Mouse (Mus musculus): ENCODE measurements at regions not wholly inside any gene's neighbourhood (a gene's known extent, or its start where the extent isn't known, plus 50 kb on each side); places are given as distances from the start of the nearest gene placed in this dataset.

GRCm38 (mm10) chr2:167878255-167878865 is 53.5 kb upstream of the Ptpn1 start:
- DNase-seq: no peak
- intact Hi-C loops (cut with DNase I; ENCODE audit: low total_unique reads): no loop called here

DNA sequence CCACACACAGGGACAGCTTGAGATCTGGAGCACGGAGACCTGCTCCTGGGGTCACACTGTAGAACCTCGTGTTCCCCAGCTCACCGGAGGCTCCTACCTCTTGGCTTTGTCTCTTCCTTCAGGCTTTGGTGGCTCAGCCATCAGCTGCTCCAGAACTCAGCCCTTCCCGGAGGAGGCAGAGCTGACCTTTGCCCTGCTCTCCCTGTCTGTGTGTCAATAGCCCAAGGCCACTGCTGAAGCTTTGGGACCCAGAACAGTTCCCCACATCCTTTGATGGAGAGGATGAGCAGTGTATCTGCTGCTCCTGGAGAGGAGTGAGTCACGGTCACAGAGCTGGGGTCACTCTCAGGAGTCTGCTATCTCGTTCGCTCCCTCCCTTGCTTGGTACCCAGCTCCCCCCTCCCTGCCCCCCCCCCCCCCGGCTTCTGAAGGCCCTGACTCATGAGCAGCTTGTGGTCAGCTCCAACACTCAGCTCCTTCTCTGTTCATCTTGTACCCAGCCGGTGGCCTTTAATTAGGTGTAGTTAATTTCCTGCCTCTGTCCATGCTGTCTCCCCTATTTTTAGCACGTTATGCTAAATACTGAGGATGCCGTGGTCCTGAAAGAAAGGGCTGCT is 54.5 kb upstream of the Ptpn1 start:
- intact Hi-C loops (cut with DNase I; ENCODE audit: low total_unique reads): no loop called here
- DNase-seq: no peak

GRCm38 (mm10) chr2:167872507-167872906 is 59.4 kb upstream of the Ptpn1 start:
- intact Hi-C loops (cut with DNase I; ENCODE audit: low total_unique reads): no loop called here

GRCm38 (mm10) chr2:167870153-167870552 is 61.7 kb upstream of the Ptpn1 start:
- intact Hi-C loops (cut with DNase I; ENCODE audit: low total_unique reads): no loop called here
- no peak for DNase-seq

More at GRCm38 (mm10) chr2:167872507-167872906, 59.4 kb upstream of the Ptpn1 start:
- DNase-seq: no peak

DNA sequence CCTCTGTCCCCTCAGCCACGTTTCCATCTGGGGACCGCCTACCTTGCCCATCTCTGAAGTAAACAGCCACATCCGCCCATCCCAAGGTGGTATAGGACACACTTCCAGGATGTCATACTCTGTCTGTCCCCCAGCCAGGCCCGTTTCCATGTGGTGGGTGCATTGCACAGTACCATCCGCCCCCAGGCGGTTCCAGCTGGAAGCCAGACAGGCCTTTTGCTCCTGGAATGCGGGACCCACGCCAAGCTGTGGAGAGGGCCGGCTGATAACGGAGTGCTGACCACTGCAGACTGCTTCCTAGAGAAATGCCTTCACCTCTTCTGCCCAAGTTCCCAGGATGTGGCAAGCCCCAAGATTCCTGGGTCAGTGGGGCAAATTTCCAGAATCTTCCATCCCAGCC is 65.1 kb upstream of the Ptpn1 start:
- intact Hi-C loops (cut with DNase I; ENCODE audit: low total_unique reads): no loop called here
- DNase-seq: peak; percentile 81

GRCm38 (mm10) chr2:167865525-167865924 is 66.3 kb upstream of the Ptpn1 start:
- intact Hi-C loops (cut with DNase I; ENCODE audit: low total_unique reads): no loop called here
- DNase-seq: no peak

DNA sequence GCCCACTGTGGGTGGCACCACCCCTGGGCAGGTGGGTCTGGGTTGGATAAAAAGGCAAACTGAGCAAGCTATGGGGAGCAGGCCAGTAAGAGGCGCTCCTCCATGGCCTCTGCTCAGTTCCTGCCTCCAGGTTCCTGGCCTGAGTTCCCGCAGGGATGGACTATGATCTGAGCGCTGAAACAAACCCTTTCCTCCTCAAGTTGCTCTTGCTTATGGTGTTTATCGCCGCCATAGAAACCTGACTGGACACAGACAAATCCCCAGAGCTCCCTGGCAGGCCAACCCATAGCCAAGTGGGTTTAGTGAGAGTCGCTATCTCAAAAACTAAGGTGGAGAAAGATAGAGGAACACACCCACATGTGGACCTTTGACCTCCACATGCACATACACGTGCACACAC is 67.2 kb upstream of the Ptpn1 start:
- no peak for DNase-seq
- intact Hi-C loops (cut with DNase I; ENCODE audit: low total_unique reads): no loop called here

- intact Hi-C loops (cut with DNase I; ENCODE audit: low total_unique reads): no loop called here
- DNase-seq: peak; percentile 52
Measured at GRCm38 (mm10) chr2:167864228-167864627, 67.6 kb upstream of the Ptpn1 start.

- intact Hi-C loops (cut with DNase I; ENCODE audit: low total_unique reads): no loop called here
- no peak for DNase-seq
Measured at GRCm38 (mm10) chr2:167863616-167864015, 68.2 kb upstream of the Ptpn1 start.

DNA sequence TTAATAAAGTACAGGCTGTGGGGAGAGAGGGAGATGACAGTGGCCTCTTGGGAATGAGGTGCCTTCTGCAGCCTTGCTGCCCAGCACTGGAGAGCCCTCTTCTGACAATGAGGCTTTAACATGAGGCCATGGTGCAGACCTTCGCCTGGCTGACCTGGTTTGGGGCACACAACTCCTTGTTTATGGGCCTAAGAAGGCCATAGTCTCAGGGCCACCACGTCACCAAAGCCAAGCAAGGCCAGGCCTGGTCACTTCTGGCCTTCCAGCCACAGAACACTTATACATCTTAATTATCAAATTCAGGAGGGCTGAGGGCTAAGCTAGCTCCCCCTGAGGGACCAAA is 70.7 kb upstream of the Ptpn1 start:
- no peak for DNase-seq
- intact Hi-C loops (cut with DNase I; ENCODE audit: low total_unique reads): no loop called here

- intact Hi-C loops (cut with DNase I; ENCODE audit: low total_unique reads): no loop called here
Measured at GRCm38 (mm10) chr2:167860457-167861177, 71.2 kb upstream of the Ptpn1 start.

GRCm38 (mm10) chr2:167859575-167859974 is 72.3 kb upstream of the Ptpn1 start:
- no peak for DNase-seq
- intact Hi-C loops (cut with DNase I; ENCODE audit: low total_unique reads): no loop called here

More at GRCm38 (mm10) chr2:167860457-167861177, 71.2 kb upstream of the Ptpn1 start:
- peak; percentile 94 for DNase-seq

DNA sequence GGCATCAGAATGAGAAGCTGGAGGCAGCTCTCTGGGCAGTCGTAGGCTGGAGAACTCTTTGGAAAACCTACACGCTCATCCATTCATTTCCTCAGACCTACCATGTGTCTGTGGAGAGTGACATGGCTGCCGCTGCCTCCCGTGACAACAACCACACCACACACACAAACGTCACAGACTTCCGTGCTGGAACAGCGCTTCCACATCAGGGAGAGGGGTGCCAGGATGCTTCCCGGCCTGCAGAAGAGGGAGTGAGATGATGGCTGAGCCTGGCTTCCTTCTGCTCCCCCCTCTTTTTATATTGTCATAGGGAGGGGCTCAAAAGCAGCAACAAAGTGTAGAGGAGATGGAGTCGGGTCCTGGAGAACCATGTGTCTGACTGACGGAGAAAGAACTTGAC is 73.5 kb upstream of the Ptpn1 start:
- DNase-seq: no peak
- intact Hi-C loops (cut with DNase I; ENCODE audit: low total_unique reads): no loop called here

- DNase-seq: no peak
- intact Hi-C loops (cut with DNase I; ENCODE audit: low total_unique reads): no loop called here
Measured at GRCm38 (mm10) chr2:167857911-167858310, 73.9 kb upstream of the Ptpn1 start.

- no peak for DNase-seq
- intact Hi-C loops (cut with DNase I; ENCODE audit: low total_unique reads): no loop called here
Measured at GRCm38 (mm10) chr2:167856920-167857475, 74.9 kb upstream of the Ptpn1 start.

DNA sequence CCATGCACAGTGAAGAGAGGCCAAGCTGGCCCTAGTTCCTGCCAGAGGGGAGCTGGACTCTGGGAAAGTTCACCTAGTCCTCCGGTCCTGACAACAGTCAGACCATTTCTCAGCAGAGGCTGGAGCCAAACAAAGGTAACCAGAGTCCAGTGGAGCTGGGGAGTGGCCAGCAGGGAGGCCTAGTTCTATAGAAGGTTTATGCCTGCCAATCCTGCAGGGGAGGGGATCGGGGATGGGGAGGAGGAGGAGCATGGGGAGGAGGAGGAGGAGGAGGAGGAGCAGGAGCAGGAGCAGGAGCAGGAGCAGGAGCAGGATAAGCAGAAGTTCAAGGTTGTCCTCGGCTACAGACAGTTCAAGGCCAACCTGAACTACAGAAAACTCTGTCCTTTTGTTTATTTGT is 75.8 kb upstream of the Ptpn1 start:
- DNase-seq: no peak
- intact Hi-C loops (cut with DNase I; ENCODE audit: low total_unique reads): no loop called here

DNA sequence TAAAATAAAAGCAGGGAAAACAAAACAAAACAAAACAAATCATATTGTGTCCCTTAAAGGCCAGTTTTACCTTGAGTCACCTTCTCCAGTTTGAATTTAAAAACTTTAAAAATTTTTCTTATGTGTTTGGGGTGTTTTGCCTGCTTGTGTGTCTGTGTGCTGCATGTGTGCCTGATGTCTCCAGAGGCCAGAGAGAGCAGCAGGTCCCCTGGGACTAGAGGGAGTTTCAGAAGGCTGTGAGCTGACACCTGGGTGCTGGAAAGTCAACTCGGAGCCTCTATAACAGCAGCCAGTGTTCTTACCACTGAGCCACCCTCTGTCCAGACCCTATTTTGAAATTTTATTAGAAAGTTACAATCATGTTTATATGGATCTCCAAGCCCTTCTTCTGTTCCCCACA is 77.8 kb upstream of the Ptpn1 start:
- no peak for DNase-seq
- intact Hi-C loops (cut with DNase I; ENCODE audit: low total_unique reads): no loop called here

GRCm38 (mm10) chr2:167853411-167853821 is 78.4 kb upstream of the Ptpn1 start:
- intact Hi-C loops (cut with DNase I; ENCODE audit: low total_unique reads): no loop called here
- DNase-seq: peak; percentile 44

DNA sequence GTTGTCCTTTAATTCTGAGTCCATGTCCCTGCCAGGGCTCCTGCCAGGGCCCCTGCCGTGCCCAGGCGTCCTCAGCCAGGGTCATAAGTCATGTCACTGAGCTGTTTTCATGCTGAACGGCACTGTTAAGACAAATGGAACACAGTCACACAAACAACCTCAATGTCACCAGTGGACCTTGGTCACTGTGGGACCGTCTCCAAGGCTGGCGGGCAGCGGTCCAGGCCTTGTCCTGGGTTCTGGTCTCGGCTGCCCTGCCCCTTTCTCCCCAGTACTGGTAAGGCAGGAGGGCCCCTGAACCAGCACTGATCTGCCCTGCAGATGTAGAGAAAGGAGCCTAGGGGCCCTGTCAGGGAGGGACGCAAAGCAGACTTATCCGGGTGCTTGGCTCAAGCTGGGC is 79.3 kb upstream of the Ptpn1 start:
- intact Hi-C loops (cut with DNase I; ENCODE audit: low total_unique reads): no loop called here

DNA sequence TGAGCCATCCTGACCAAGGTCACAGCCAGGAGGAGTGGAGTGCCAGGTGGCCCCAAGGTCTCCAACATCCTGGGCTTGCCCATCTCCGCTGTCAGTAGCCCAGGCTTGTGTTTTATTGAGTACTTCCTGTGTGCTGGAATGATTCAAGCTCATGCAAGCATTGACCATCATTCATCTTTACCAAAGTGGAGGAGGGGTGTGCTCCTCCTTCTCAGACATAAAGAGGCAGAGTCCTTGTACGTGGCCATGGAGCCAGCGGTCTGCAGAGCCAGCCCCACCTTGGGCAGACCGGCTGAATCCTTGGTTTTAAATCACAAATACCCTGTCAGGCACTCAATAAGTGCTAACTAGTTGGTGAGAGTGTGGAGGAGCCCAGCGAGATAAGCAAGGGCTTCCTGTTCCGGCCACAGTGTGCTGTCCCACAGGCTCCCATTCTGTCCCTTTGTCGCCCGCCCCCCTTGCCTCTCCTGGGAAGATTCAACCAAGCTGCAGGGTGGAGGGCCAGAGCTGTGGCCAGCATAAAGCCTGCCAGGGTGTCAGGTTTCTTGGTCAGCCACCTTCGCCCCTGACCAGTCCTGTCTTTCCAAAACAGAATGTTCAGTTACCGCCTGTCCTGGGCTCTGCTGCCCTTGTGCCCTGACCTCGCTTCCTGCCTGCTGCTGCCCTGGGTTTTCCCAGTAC is 80.5 kb upstream of the Ptpn1 start:
- peak; percentile 82 for DNase-seq
- intact Hi-C loops (cut with DNase I; ENCODE audit: low total_unique reads): no loop called here

More for the DNA sequence above, 79.3 kb upstream of the Ptpn1 start:
- DNase-seq: no peak
